11 mouse cellular contexts compared by ENCODE assay signal in genomic region chr7:19085495-19085894, GRCm38 (mm10). TPM values are rescaled to one million over a fixed set of nuclear protein-coding genes. Genes with fewer than 3 reads are reported as not detected.
DNase-seq lines count a peak whose midpoint lies in the region; ATAC-seq and TF ChIP-seq lines count a peak whose summit lies in the region.
"Had no signal": no experiment of that assay in that cellular context is flagged by ENCODE, and none has a peak within 500 bp of the region (broad histone marks: within the 10 kb centered on the region; RNA-seq: fewer than 3 reads in every experiment).

No protein-coding gene starts in this region.

- TF ChIP-seq POLR2A in heart, adult 2 months (IDR thresholded peaks at IDR 0.05; ENCODE audit: insufficient read depth, low read depth, low read length): no peak

- TF ChIP-seq CTCF in heart, adult 2 months (IDR thresholded peaks at IDR 0.05): no peak

- H3K4me1 ChIP-seq in heart, adult 2 months (ENCODE audit: control insufficient read depth, insufficient read depth, low read length): peaks cover 5% of the 10 kb centered on the region
- H3K4me1 ChIP-seq in lung, embryonic 15.5 days: peaks cover 46% of the 10 kb centered on the region
- peaks cover 50% of the 10 kb centered on the region for H3K4me1 ChIP-seq in intestine, embryonic 15.5 days (replicated peaks)

- WGBS in heart, adult 2 months: 13% methylated on average over 6 of the region's 6 CpGs
- 13% methylated on average over 6 of the region's 6 CpGs for WGBS in lung, embryonic 15.5 days
- WGBS in intestine, embryonic 15.5 days: 13% methylated on average over 6 of the region's 6 CpGs

- peak overlapping the region; percentile 97 for H3K27ac ChIP-seq in heart, adult 2 months
- H3K27ac ChIP-seq in lung, embryonic 15.5 days: peak overlapping the region; percentile 46
- peak overlapping the region; percentile 46 for H3K27ac ChIP-seq in intestine, embryonic 15.5 days

- intact Hi-C loops in heart, adult 2 months (cut with DNase I): no loop called here
- intact Hi-C loops in heart, postnatal 14 days (cut with DNase I): no loop called here

- H3K4me3 ChIP-seq in heart, adult 2 months: peak overlapping the region; percentile 48
- H3K4me3 ChIP-seq in lung, embryonic 15.5 days: peak overlapping the region; percentile 40
- H3K4me3 ChIP-seq in intestine, embryonic 15.5 days (replicated peaks): peak overlapping the region; percentile 27

- peak overlapping the region; percentile 87 for H3K9ac ChIP-seq in heart, adult 2 months (ENCODE audit: low read depth, low read length)
- H3K9ac ChIP-seq in lung, embryonic 15.5 days: peak overlapping the region; percentile 0; the same call in 1 of the 2 replicates
- H3K9ac ChIP-seq in intestine, embryonic 15.5 days: peak overlapping the region; percentile 32

- H3K4me2 ChIP-seq in lung, embryonic 15.5 days: peak overlapping the region; percentile 54
- H3K4me2 ChIP-seq in intestine, embryonic 15.5 days (replicated peaks): peak overlapping the region; percentile 46

- peaks cover 3% of the 10 kb centered on the region for H3K36me3 ChIP-seq in heart, adult 2 months (ENCODE audit: control insufficient read depth, insufficient read depth, low read length)
- peaks cover 41% of the 10 kb centered on the region for H3K36me3 ChIP-seq in lung, embryonic 15.5 days
- peaks cover 15% of the 10 kb centered on the region for H3K36me3 ChIP-seq in intestine, embryonic 15.5 days

- no peaks in the 10 kb centered on the region for H3K9me3 ChIP-seq in lung, embryonic 15.5 days
- H3K9me3 ChIP-seq in intestine, embryonic 15.5 days: no peaks in the 10 kb centered on the region

- H3K27me3 ChIP-seq in heart, adult 2 months (ENCODE audit: control insufficient read depth, insufficient read depth, low read length): no peaks in the 10 kb centered on the region
- no peaks in the 10 kb centered on the region for H3K27me3 ChIP-seq in lung, embryonic 15.5 days
- no peaks in the 10 kb centered on the region; the same call in 1 of the 2 replicates for H3K27me3 ChIP-seq in intestine, embryonic 15.5 days (replicated peaks)

- no peaks in the 10 kb centered on the region for H3K79me2 ChIP-seq in heart, adult 2 months (replicated peaks; ENCODE audit: control insufficient read depth, insufficient read depth, low read length)

- DNase-seq in heart, adult 2 months: peak in 1 of 2 experiments; percentile 30
- DNase-seq in heart, postnatal 14 days: no peak
- no peak for DNase-seq in lung, postnatal 14 days
- peak; percentile 21 for DNase-seq in naive thymus-derived CD4-positive, alpha-beta T cell, adult 2 months (ENCODE audit: low read depth)
- no peak for DNase-seq in cerebellum, postnatal 4 days (ENCODE audit: low spot score in 2 of 2)
- no peak for DNase-seq in right cerebral cortex, postnatal 25 days
- DNase-seq: right cerebral cortex, postnatal 14 days had no signal

- no peak for ATAC-seq in lung, embryonic 15.5 days (ENCODE audit: borderline replicate concordance, extremely low read depth, low FRiP score, low TSS enrichment)
- no peak for ATAC-seq in intestine, embryonic 15.5 days

- TF ChIP-seq EP300 in heart, adult 2 months (IDR thresholded peaks at IDR 0.05; ENCODE audit: insufficient read depth, low read depth, low read length): no peak

RNA-seq across cellular contexts. Expression of gene Dmpk, which starts 1.8 kb away (rescaled TPM):
- total RNA-seq in heart, adult 2 months (2021): 100 to 1,000 TPM; 482 to 516 TPM
- polyA plus RNA-seq in heart, adult 2 months (2012; rRNA removed): 1,225 and 1,460 TPM in 2 replicates
- 100 to 1,000 TPM; 473 to 516 TPM for total RNA-seq in heart, postnatal 14 days (2021)
- 24.2 and 27.1 TPM in 2 replicates for polyA plus RNA-seq in lung, embryonic 15.5 days (2015; fragmentation: Nextera tagmentation; extraction: Ambion mirVana)
- 52.2 and 53.7 TPM in 2 replicates for polyA plus RNA-seq in intestine, embryonic 15.5 days (2015; fragmentation: Nextera tagmentation; extraction: Ambion mirVana)
- polyA plus RNA-seq: inflammation-experienced regulatory T-cells, adult 6 months had no signal

RNA-seq across cellular contexts. Expression of gene Six5, which starts 8.9 kb away (rescaled TPM):
- 1 to 10 TPM; 7.1 to 8.2 TPM for total RNA-seq in heart, adult 2 months (2021)
- polyA plus RNA-seq in heart, adult 2 months (2012; rRNA removed): 26.0 and 29.8 TPM in 2 replicates
- total RNA-seq in heart, postnatal 14 days (2021): 1 to 10 TPM; 9.0 to 9.1 TPM
- 9.5 and 9.7 TPM in 2 replicates for polyA plus RNA-seq in lung, embryonic 15.5 days (2015; fragmentation: Nextera tagmentation; extraction: Ambion mirVana)
- 8.7 and 8.8 TPM in 2 replicates for polyA plus RNA-seq in intestine, embryonic 15.5 days (2015; fragmentation: Nextera tagmentation; extraction: Ambion mirVana)

RNA-seq across cellular contexts. Expression of gene Dmwd, which starts 9.5 kb away (rescaled TPM):
- 10 to 100 TPM; 47.8 to 54.9 TPM for total RNA-seq in heart, adult 2 months (2021)
- polyA plus RNA-seq in heart, adult 2 months (2012; rRNA removed): 70.9 and 79.4 TPM in 2 replicates
- 10 to 100 TPM; 42.1 to 45.1 TPM for total RNA-seq in heart, postnatal 14 days (2021)
- 15.9 and 17.1 TPM in 2 replicates for polyA plus RNA-seq in lung, embryonic 15.5 days (2015; fragmentation: Nextera tagmentation; extraction: Ambion mirVana)
- 11.0 and 13.4 TPM in 2 replicates for polyA plus RNA-seq in intestine, embryonic 15.5 days (2015; fragmentation: Nextera tagmentation; extraction: Ambion mirVana)

RNA-seq across cellular contexts. Expression of gene Rsph6a, which starts 31.0 kb away (rescaled TPM):
- total RNA-seq in heart, adult 2 months (2021): not detected
- polyA plus RNA-seq in heart, adult 2 months (2012; rRNA removed): 0.06 TPM in 1 of 2 replicates, not detected in the other
- not detected for total RNA-seq in heart, postnatal 14 days (2021)
- not detected in 2 replicates for polyA plus RNA-seq in lung, embryonic 15.5 days (2015; fragmentation: Nextera tagmentation; extraction: Ambion mirVana)
- not detected in 2 replicates for polyA plus RNA-seq in intestine, embryonic 15.5 days (2015; fragmentation: Nextera tagmentation; extraction: Ambion mirVana)
- total RNA-seq: megakaryocyte progenitor cell, adult 5-6 weeks had no signal
- polyA plus RNA-seq: inflammation-experienced regulatory T-cells, adult 6 months had no signal

RNA-seq across cellular contexts. Expression of gene Gm4969, which starts 32.7 kb away (rescaled TPM):
- not detected for total RNA-seq in heart, adult 2 months (2021)
- polyA plus RNA-seq in heart, adult 2 months (2012; rRNA removed): 0.09 TPM in 1 of 2 replicates, not detected in the other
- total RNA-seq in heart, postnatal 14 days (2021): under 1 TPM in 1 of 2 experiments, not detected in 1; 0.12 TPM
- 1.8 and 1.9 TPM in 2 replicates for polyA plus RNA-seq in lung, embryonic 15.5 days (2015; fragmentation: Nextera tagmentation; extraction: Ambion mirVana)
- 1.8 and 2.3 TPM in 2 replicates for polyA plus RNA-seq in intestine, embryonic 15.5 days (2015; fragmentation: Nextera tagmentation; extraction: Ambion mirVana)

Comparison
In these comparisons a context has a peak if more than half of its experiments do, and no peak if none do; other contexts are left out.
1. H3K27ac ChIP-seq: peak in every context shown above with its lines; median percentile 97 in heart, adult 2 months; 46 in lung, embryonic 15.5 days; 46 in intestine, embryonic 15.5 days.
2. H3K9ac ChIP-seq: peak in every context shown above with its lines; median percentile 87 in heart, adult 2 months; 32 in intestine, embryonic 15.5 days; 0 in lung, embryonic 15.5 days.
3. RNA of gene Dmpk, which starts 1.8 kb away (polyA plus RNA-seq): 1,225 to 1,460 TPM in heart, adult 2 months; 52.2 to 53.7 TPM in intestine, embryonic 15.5 days and 24.2 to 27.1 TPM in lung, embryonic 15.5 days; every median in the first group is over 10 times any median in the second.
4. Peak in every context shown above with its lines, with median percentiles within 50 percentile points of each other: H3K4me3 ChIP-seq.